9 mouse cellular contexts compared by ENCODE assay signal in the genomic region with DNA sequence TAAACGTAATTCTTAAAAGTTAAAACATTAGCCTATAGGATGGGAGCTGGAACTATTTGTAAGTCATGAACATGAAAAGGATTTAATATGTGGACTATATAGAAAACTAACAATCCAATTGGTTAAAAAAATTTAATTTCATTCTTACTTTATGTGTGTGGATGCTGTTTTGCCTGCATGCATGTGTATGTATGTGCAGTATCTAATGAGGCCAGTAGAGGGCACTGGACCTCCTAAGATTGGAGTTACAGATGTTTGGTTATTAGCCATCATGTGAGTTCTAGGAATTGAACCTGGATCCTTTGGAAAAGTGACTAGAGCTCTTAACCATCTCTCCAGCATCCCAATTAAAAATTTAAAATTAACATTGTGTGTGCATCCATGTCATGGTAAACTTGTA. TPM values are rescaled to one million over a fixed set of nuclear protein-coding genes. Genes with fewer than 3 reads are reported as not detected.
A peak's percentile ranks its signal among the peaks of the same experiment; 100 is the strongest.
DNase-seq lines count a peak whose midpoint lies in the region; ATAC-seq and TF ChIP-seq lines count a peak whose summit lies in the region.
"Had no signal": no experiment of that assay in that cellular context is flagged by ENCODE, and none has a peak within 500 bp of the region (broad histone marks: within the 10 kb centered on the region; RNA-seq: fewer than 3 reads in every experiment).

No protein-coding gene starts in this region.

- DNase-seq in left cerebral cortex, adult 11 months (ENCODE audit: low spot score): peak; percentile 40
- DNase-seq in left cerebral cortex, adult 8-10 months (ENCODE audit: low spot score in 2 of 2): no peak
- DNase-seq in adrenal gland, adult 2 months: peak; percentile 49
- DNase-seq in embryo, embryonic 11.5 days (ENCODE audit: low read depth, low spot score): peak; percentile 43
- DNase-seq in kidney, postnatal 10 days: peak; percentile 73
- DNase-seq in lung, postnatal 25 days (ENCODE audit: low spot score): peak; percentile 56

- peak; percentile 86 for TF ChIP-seq CTCF in E14TG2a.4 (conservative IDR thresholded peaks at IDR 0.05; ENCODE audit: low read length)

- no peaks in the 10 kb centered on the region for H3K36me3 ChIP-seq in E14TG2a.4 (ENCODE audit: insufficient read depth, low read length)

- H3K9me3 ChIP-seq in E14TG2a.4 (ENCODE audit: low read length): no peaks in the 10 kb centered on the region
- H3K9me3 ChIP-seq: midbrain, embryonic 12.5 days had no signal

- H3K4me1 ChIP-seq in E14TG2a.4 (replicated peaks; ENCODE audit: low read depth, low read length): no peaks in the 10 kb centered on the region
- H3K4me1 ChIP-seq: midbrain, embryonic 12.5 days had no signal

- no peak for ATAC-seq in activated CD4-positive, CD25-positive, alpha-beta regulatory T cell, adult 4 months

- H3K4me3 ChIP-seq in E14TG2a.4 (replicated peaks; ENCODE audit: low read length): no peak overlapping the region
- H3K4me3 ChIP-seq: midbrain, embryonic 12.5 days had no signal

- H3K27me3 ChIP-seq in E14TG2a.4 (ENCODE audit: insufficient read depth, low read length): no peaks in the 10 kb centered on the region
- H3K27me3 ChIP-seq: midbrain, embryonic 12.5 days had no signal

RNA-seq across cellular contexts. Expression of gene Gosr1, which starts 25.9 kb away (rescaled TPM):
- total RNA-seq in left cerebral cortex, adult 8-10 months (2022): 10 to 100 TPM; 40.7 to 61.7 (median 52.5) TPM
- total RNA-seq in adrenal gland, adult 2 months (2021): 10 to 100 TPM; 64.1 to 99.6 TPM
- polyA plus RNA-seq in adrenal gland, adult 2 months (2012; rRNA removed): 14.4 and 18.4 TPM in 2 replicates
- polyA plus RNA-seq in activated CD4-positive, CD25-positive, alpha-beta regulatory T cell, adult 4 months (2017; shearing (Covaris generic)): 10 to 100 TPM; 37.2 to 40.2 TPM

RNA-seq across cellular contexts. Expression of gene Cpd, which starts 57.6 kb away (rescaled TPM):
- total RNA-seq in left cerebral cortex, adult 8-10 months (2022): 10 to 100 TPM; 53.6 to 58.6 (median 54.1) TPM
- total RNA-seq in adrenal gland, adult 2 months (2021): 10 to 100 TPM; 34.0 to 37.4 TPM
- polyA plus RNA-seq in adrenal gland, adult 2 months (2012; rRNA removed): 14.1 and 15.1 TPM in 2 replicates
- polyA plus RNA-seq in activated CD4-positive, CD25-positive, alpha-beta regulatory T cell, adult 4 months (2017; shearing (Covaris generic)): 1 to 10 TPM; 4.8 to 6.1 TPM

Comparison
In these comparisons a context has a peak if more than half of its experiments do, and no peak if none do; other contexts are left out.
1. DNase-seq: peak in left cerebral cortex, adult 11 months (single experiment), adrenal gland, adult 2 months (single experiment), embryo, embryonic 11.5 days (single experiment), kidney, postnatal 10 days (single experiment) and lung, postnatal 25 days (single experiment); none in left cerebral cortex, adult 8-10 months (0 of 2).